Mouse (Mus musculus): ENCODE measurements around the gene Serpina3g. TPM values are rescaled to one million over a fixed set of nuclear protein-coding genes. Genes with fewer than 3 reads are reported as not detected.
A peak's percentile ranks its signal among the peaks of the same experiment; 100 is the strongest.

Gene Serpina3g
- total and polyA plus RNA-seq, 3 experiments, result 1.4 to 13.9 (median 11.7) TPM

GRCm38 (mm10) chr12:104213689-104214444 is 22.2 kb upstream of the Serpina3g start:
- H3K79me2 ChIP-seq (replicated peaks; ENCODE audit: control insufficient read depth, extremely low read depth, insufficient read depth, poor library complexity, severe bottlenecking), result no peaks in the 10 kb centered on the region
- H3K9ac ChIP-seq (ENCODE audit: insufficient read depth, low read depth), result no peak overlapping the region
- peak overlapping the region; percentile 50 for H3K4me2 ChIP-seq (ENCODE audit: insufficient read depth, low read depth, poor library complexity, severe bottlenecking)
- H3K36me3 ChIP-seq (replicated peaks in 1 of 2; ENCODE audit: control insufficient read depth in 1 of 2, insufficient read depth in 1 of 2, low read length in 1 of 2), result no peaks in the 10 kb centered on the region
- in situ Hi-C loops (cut with MboI; ENCODE audit: low pct_ligation_motif_present, low pct_unique_long_range_greater_than_20kb, low sequenced_read_pairs) (no loop called here), dilution Hi-C loops (cut with MboI; ENCODE audit: extremely low pct_ligation_motif_present, extremely low pct_unique_long_range_greater_than_20kb, low sequenced_read_pairs) (no loop called here)
- no peak overlapping the region for H3K4me3 ChIP-seq (replicated peaks in 1 of 3; ENCODE audit: low read depth in 2 of 3, low read length in 2 of 3, poor library complexity in 1 of 3)
- no peak for DNase-seq (ENCODE audit: extremely low read depth)
- no peak overlapping the region for H3K27ac ChIP-seq (ENCODE audit: insufficient read depth, low read depth)
- H3K27me3 ChIP-seq (replicated peaks), result no peaks in the 10 kb centered on the region
- no peaks in the 10 kb centered on the region for H3K9me3 ChIP-seq (replicated peaks; ENCODE audit: low read length)
- H3K4me1 ChIP-seq (ENCODE audit: control insufficient read depth in 1 of 2, insufficient read depth in 2 of 2), result peaks cover 8 to 26% of the 10 kb centered on the region in 2 experiments
- TF ChIP-seq CHD2 (IDR thresholded peaks at IDR 0.05; ENCODE audit: low read length) (no peak), POLR2AphosphoS2 (IDR thresholded peaks at IDR 0.05; ENCODE audit: low read depth, low read length) (no peak), MAZ (IDR thresholded peaks at IDR 0.05; ENCODE audit: low read depth, low read length) (no peak), EP300 (IDR thresholded peaks at IDR 0.05; ENCODE audit: low read length) (0 out of 2 replicates have a peak, but pooled peaks have one; percentile 18), ZNF384 (IDR thresholded peaks at IDR 0.05; ENCODE audit: low read depth, low read length) (no peak), ETS1 (conservative IDR thresholded peaks at IDR 0.05; ENCODE audit: low read depth, low read length) (peak; percentile 20; the same call in 1 of the 2 replicates), JUND (conservative IDR thresholded peaks at IDR 0.05; ENCODE audit: low read depth, low read length) (no peak)

- dilution Hi-C loops (cut with MboI; ENCODE audit: extremely low pct_ligation_motif_present, extremely low pct_unique_long_range_greater_than_20kb, low sequenced_read_pairs), result no loop called here
- no peaks in the 10 kb centered on the region for H3K9me3 ChIP-seq (replicated peaks; ENCODE audit: low read length)
- no peaks in the 10 kb centered on the region for H3K36me3 ChIP-seq (replicated peaks in 1 of 2; ENCODE audit: control insufficient read depth in 1 of 2, insufficient read depth in 1 of 2, low read length in 1 of 2)
- H3K27me3 ChIP-seq (replicated peaks), result no peaks in the 10 kb centered on the region
- no peaks in the 10 kb centered on the region for H3K79me2 ChIP-seq (replicated peaks; ENCODE audit: control insufficient read depth, extremely low read depth, insufficient read depth, poor library complexity, severe bottlenecking)
- TF ChIP-seq TCF12 (IDR thresholded peaks at IDR 0.05; ENCODE audit: low read depth, low read length) (no peak), KAT2A (IDR thresholded peaks at IDR 0.05; ENCODE audit: insufficient replicate concordance, low read length) (no peak), UBTF (IDR thresholded peaks at IDR 0.05; ENCODE audit: low read depth, low read length) (no peak)
- DNase-seq (ENCODE audit: extremely low read depth), result no peak
- H3K9ac ChIP-seq (ENCODE audit: insufficient read depth, low read depth), result no peak within 1 kb of the TSS
- H3K4me2 ChIP-seq (ENCODE audit: insufficient read depth, low read depth, poor library complexity, severe bottlenecking), result peak within 1 kb of the TSS; percentile 50
- in situ Hi-C loops (cut with MboI; ENCODE audit: low pct_ligation_motif_present, low pct_unique_long_range_greater_than_20kb, low sequenced_read_pairs), result no loop called here
- no peak within 1 kb of the TSS for H3K27ac ChIP-seq (ENCODE audit: insufficient read depth, low read depth)
- H3K4me1 ChIP-seq (ENCODE audit: control insufficient read depth in 1 of 2, insufficient read depth in 2 of 2), result peaks cover 8 to 26% of the 10 kb centered on the region in 2 experiments
- H3K4me3 ChIP-seq (replicated peaks in 1 of 3; ENCODE audit: low read depth in 2 of 3, low read length in 2 of 3, poor library complexity in 1 of 3), result no peak within 1 kb of the TSS
These were observed 21.6 kb upstream of the Serpina3g start, which contains the start of gene Serpina3f for GRCm38 (mm10) chr12:104214445-104214753. Gene Serpina3f, plus strand, starts transcription at chr12:104214544.

GRCm38 (mm10) chr12:104215249-104215648 is 20.8 kb upstream of the Serpina3g start:
- H3K4me2 ChIP-seq (ENCODE audit: insufficient read depth, low read depth, poor library complexity, severe bottlenecking), result no peak overlapping the region
- H3K27ac ChIP-seq (ENCODE audit: insufficient read depth, low read depth), result no peak overlapping the region
- H3K27me3 ChIP-seq (replicated peaks), result no peaks in the 10 kb centered on the region
- in situ Hi-C loops (cut with MboI; ENCODE audit: low pct_ligation_motif_present, low pct_unique_long_range_greater_than_20kb, low sequenced_read_pairs) (no loop called here), dilution Hi-C loops (cut with MboI; ENCODE audit: extremely low pct_ligation_motif_present, extremely low pct_unique_long_range_greater_than_20kb, low sequenced_read_pairs) (no loop called here)
- no peak for DNase-seq (ENCODE audit: extremely low read depth)
- H3K9me3 ChIP-seq (replicated peaks; ENCODE audit: low read length), result no peaks in the 10 kb centered on the region
- TF ChIP-seq BHLHE40 (IDR thresholded peaks at IDR 0.05; ENCODE audit: low read depth, low read length), result no peak
- TF ChIP-seq NRF1 (IDR thresholded peaks at IDR 0.05; ENCODE audit: low read depth, low read length), result no peak
- TF ChIP-seq NELFE (IDR thresholded peaks at IDR 0.05; ENCODE audit: low read depth, low read length), result no peak
- no peak overlapping the region for H3K4me3 ChIP-seq (replicated peaks in 1 of 3; ENCODE audit: low read depth in 2 of 3, low read length in 2 of 3, poor library complexity in 1 of 3)
- no peak overlapping the region for H3K9ac ChIP-seq (ENCODE audit: insufficient read depth, low read depth)
- no peaks in the 10 kb centered on the region for H3K36me3 ChIP-seq (replicated peaks in 1 of 2; ENCODE audit: control insufficient read depth in 1 of 2, insufficient read depth in 1 of 2, low read length in 1 of 2)
- peaks cover 8 to 26% of the 10 kb centered on the region in 2 experiments for H3K4me1 ChIP-seq (ENCODE audit: control insufficient read depth in 1 of 2, insufficient read depth in 2 of 2)
- H3K79me2 ChIP-seq (replicated peaks; ENCODE audit: control insufficient read depth, extremely low read depth, insufficient read depth, poor library complexity, severe bottlenecking), result no peaks in the 10 kb centered on the region

All from CH12.LX (cell line).